ENCODE assay signal across 14 mouse cellular contexts in the genomic region with DNA sequence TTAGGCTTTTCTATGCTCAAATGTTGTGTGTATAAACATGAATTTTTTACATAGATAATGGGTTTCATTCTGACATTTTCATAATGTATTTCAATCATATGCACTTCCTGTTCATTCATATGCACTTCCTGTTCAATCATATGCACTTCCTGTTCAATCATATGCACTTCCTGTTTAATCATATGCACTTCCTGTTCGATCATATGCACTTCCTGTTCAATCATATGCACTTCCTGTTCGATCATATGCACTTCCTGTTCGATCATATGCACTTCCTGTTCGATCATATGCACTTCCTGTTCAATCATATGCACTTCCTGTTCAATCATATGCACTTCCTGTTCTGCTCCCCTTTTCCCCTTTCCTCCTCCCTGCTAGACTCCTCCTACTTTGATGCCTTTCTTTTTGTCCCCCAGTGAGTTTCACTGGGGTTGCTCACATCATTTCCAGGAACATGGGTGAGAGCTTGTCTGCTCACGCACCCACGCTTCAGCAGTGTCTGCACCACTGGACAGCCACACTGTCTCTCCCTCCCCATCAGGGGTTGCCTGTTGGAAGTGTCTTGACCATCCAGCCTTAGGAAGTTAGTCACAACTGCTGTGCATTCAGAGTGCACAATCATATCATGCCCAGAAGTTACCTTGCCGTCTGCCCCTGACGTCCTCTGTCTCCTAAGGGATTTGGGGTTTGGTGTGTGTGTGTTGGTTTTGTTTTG. TPM values are rescaled to one million over a fixed set of nuclear protein-coding genes. Genes with fewer than 3 reads are reported as not detected.
A peak's percentile ranks its signal among the peaks of the same experiment; 100 is the strongest.
DNase-seq lines count a peak whose midpoint lies in the region; ATAC-seq and TF ChIP-seq lines count a peak whose summit lies in the region.
"Had no signal": no experiment of that assay in that cellular context is flagged by ENCODE, and none has a peak within 500 bp of the region (broad histone marks: within the 10 kb centered on the region; RNA-seq: fewer than 3 reads in every experiment).

No protein-coding gene starts in this region.

- no peak for ATAC-seq in midbrain, embryonic 14.5 days (ENCODE audit: low FRiP score, low TSS enrichment)
- ATAC-seq in megakaryocyte, adult 5-6 weeks (ENCODE audit: poor library complexity, severe bottlenecking), result peak; percentile 47
- ATAC-seq: intestine, embryonic 16.5 days had no signal

- DNase-seq in midbrain, embryonic 14.5 days, result peak; percentile 36
- DNase-seq in midbrain, embryonic 10.5 days (ENCODE audit: low spot score), result no peak
- peak; percentile 26 for DNase-seq in R1 (ENCODE audit: low read depth, low spot score)
- no peak for DNase-seq in thymus, adult 2 months
- no peak for DNase-seq in cerebellum, adult 9-10 months
- no peak for DNase-seq in left cerebral cortex, postnatal 4 days
- DNase-seq: adrenal gland, postnatal 10 days; cerebellum, adult 11-12 months; embryo, embryonic 11 days; kidney, postnatal 10 days had no signal

- no peaks in the 10 kb centered on the region for H3K4me1 ChIP-seq in midbrain, embryonic 14.5 days (ENCODE audit: control insufficient read depth, insufficient read depth, low read length)
- 0 out of 2 replicates have a peak, but pooled peaks cover 2% of the 10 kb centered on the region for H3K4me1 ChIP-seq in midbrain, embryonic 10.5 days
- H3K4me1 ChIP-seq in thymus, adult 2 months (replicated peaks; ENCODE audit: control insufficient read depth, insufficient read depth, low read length), result no peaks in the 10 kb centered on the region
- H3K4me1 ChIP-seq: lung, embryonic 15.5 days had no signal

- no peak for TF ChIP-seq CTCF in thymus, adult 2 months (IDR thresholded peaks at IDR 0.05; ENCODE audit: borderline replicate concordance, control insufficient read depth, extremely low read depth, insufficient read depth, low read length, poor library complexity)

- no peak for TF ChIP-seq POLR2A in thymus, adult 2 months (IDR thresholded peaks at IDR 0.05; ENCODE audit: control insufficient read depth, extremely low read depth, insufficient read depth, low read length, poor library complexity)

- H3K4me3 ChIP-seq in midbrain, embryonic 14.5 days (replicated peaks; ENCODE audit: low read depth, low read length), result no peak overlapping the region
- H3K4me3 ChIP-seq in midbrain, embryonic 10.5 days, result no peak overlapping the region
- no peak overlapping the region for H3K4me3 ChIP-seq in thymus, adult 2 months (ENCODE audit: control insufficient read depth, insufficient read depth, low read length)
- H3K4me3 ChIP-seq: lung, embryonic 15.5 days had no signal

- H3K9me3 ChIP-seq in midbrain, embryonic 14.5 days (ENCODE audit: control insufficient read depth, low read length), result no peaks in the 10 kb centered on the region
- H3K9me3 ChIP-seq in midbrain, embryonic 10.5 days (replicated peaks), result peaks cover 6% of the 10 kb centered on the region
- H3K9me3 ChIP-seq: lung, embryonic 15.5 days had no signal

- no peak overlapping the region for H3K4me2 ChIP-seq in midbrain, embryonic 14.5 days (ENCODE audit: low read length)
- H3K4me2 ChIP-seq: liver, embryonic 11.5 days; lung, embryonic 15.5 days had no signal

- intact Hi-C loops in left cerebral cortex, postnatal 4 days (cut with DNase I), result no loop called here

- peaks cover 17% of the 10 kb centered on the region for H3K36me3 ChIP-seq in midbrain, embryonic 14.5 days (ENCODE audit: control insufficient read depth, insufficient read depth, low read length)
- H3K36me3 ChIP-seq in midbrain, embryonic 10.5 days, result peaks cover 26% of the 10 kb centered on the region
- peaks cover 15% of the 10 kb centered on the region for H3K36me3 ChIP-seq in thymus, adult 2 months (ENCODE audit: control insufficient read depth, insufficient read depth, low read length)
- H3K36me3 ChIP-seq: lung, embryonic 15.5 days had no signal

- H3K27ac ChIP-seq in midbrain, embryonic 14.5 days (replicated peaks; ENCODE audit: low read depth, low read length), result no peak overlapping the region
- no peak overlapping the region for H3K27ac ChIP-seq in midbrain, embryonic 10.5 days (replicated peaks)
- H3K27ac ChIP-seq in thymus, adult 2 months (ENCODE audit: control insufficient read depth, insufficient read depth, low read length), result no peak overlapping the region
- H3K27ac ChIP-seq: lung, embryonic 15.5 days had no signal

- 98% methylated on average over 8 of the region's 8 CpGs for WGBS in midbrain, embryonic 14.5 days
- 94% methylated on average over 8 of the region's 8 CpGs for WGBS in midbrain, embryonic 10.5 days
- 95% methylated on average over 8 of the region's 8 CpGs for WGBS in thymus, adult 2 months

- H3K9ac ChIP-seq in midbrain, embryonic 14.5 days (replicated peaks; ENCODE audit: low read length), result no peak overlapping the region
- H3K9ac ChIP-seq: lung, embryonic 15.5 days had no signal

- no peaks in the 10 kb centered on the region for H3K27me3 ChIP-seq in midbrain, embryonic 14.5 days (ENCODE audit: control insufficient read depth, insufficient read depth, low read length)
- no peaks in the 10 kb centered on the region for H3K27me3 ChIP-seq in midbrain, embryonic 10.5 days (ENCODE audit: low read depth, poor library complexity, severe bottlenecking)
- H3K27me3 ChIP-seq in thymus, adult 2 months (ENCODE audit: control insufficient read depth, insufficient read depth, low read length), result no peaks in the 10 kb centered on the region
- H3K27me3 ChIP-seq: lung, embryonic 15.5 days had no signal

RNA-seq across cellular contexts. Expression of gene Slc38a9, which starts 35.1 kb away (rescaled TPM):
- 24.4 and 25.1 TPM in 2 replicates for polyA plus RNA-seq in midbrain, embryonic 14.5 days (2014; fragmentation: Nextera tagmentation; extraction: Ambion mirVana)
- polyA plus RNA-seq in midbrain, embryonic 10.5 days (2016; fragmentation: Nextera tagmentation; extraction: Ambion mirVana), result 15.5 and 19.7 TPM in 2 replicates
- total RNA-seq in megakaryocyte, adult 5-6 weeks (2015), result 26.5 and 29.0 TPM in 2 replicates
- 18.0 and 24.0 TPM in 2 replicates for total RNA-seq in megakaryocyte, adult 5-6 weeks (2017)
- polyA plus RNA-seq in thymus, adult 2 months (2012; rRNA removed), result 71.2 and 73.3 TPM in 2 replicates
- 10 to 100 TPM; 17.5 to 20.9 TPM for total RNA-seq in left cerebral cortex, postnatal 4 days (2021)

RNA-seq across cellular contexts. Expression of gene Ddx4, which starts 43.4 kb away (rescaled TPM):
- 0.59 and 2.4 TPM in 2 replicates for polyA plus RNA-seq in midbrain, embryonic 14.5 days (2014; fragmentation: Nextera tagmentation; extraction: Ambion mirVana)
- polyA plus RNA-seq in midbrain, embryonic 10.5 days (2016; fragmentation: Nextera tagmentation; extraction: Ambion mirVana), result 0.52 and 0.56 TPM in 2 replicates
- total RNA-seq in megakaryocyte, adult 5-6 weeks (2015), result 0.39 TPM in 1 of 2 replicates, not detected in the other
- total RNA-seq in megakaryocyte, adult 5-6 weeks (2017), result 0.29 TPM in 1 of 2 replicates, not detected in the other
- 0.08 TPM in 1 of 2 replicates, not detected in the other for polyA plus RNA-seq in thymus, adult 2 months (2012; rRNA removed)
- total RNA-seq in left cerebral cortex, postnatal 4 days (2021), result 1 to 10 TPM in 1 of 2 experiments, under 1 TPM in 1; 0.92 to 1.0 TPM

Comparison
In these comparisons a context has a peak if more than half of its experiments do, and no peak if none do; other contexts are left out.
1. DNase-seq: peak in midbrain, embryonic 14.5 days (single experiment) and R1 (single experiment); none in midbrain, embryonic 10.5 days (single experiment), thymus, adult 2 months (single experiment), cerebellum, adult 9-10 months (single experiment) and left cerebral cortex, postnatal 4 days (single experiment).